Mouse (Mus musculus) hindbrain, postnatal 0 days (tissue): ENCODE measurements at regions not wholly inside any gene's neighbourhood (a gene's known extent, or its start where the extent isn't known, plus 50 kb on each side); places are given as distances from the start of the nearest gene placed in this dataset.

Source experiments
- ATAC-seq: fragments of 200-750 bp; cut with Nextera tagmentation; 2 replicates; pipeline ENCODE4 v1.8.0; 2017; ENCODE audit warnings: mild to moderate bottlenecking, moderate TSS enrichment, moderate library complexity
- DNase-seq: peaks from one replicate; pipeline ENCODE4 v3.0.0-alpha.2; 2015; ENCODE audit warnings: low spot score
- H3K27ac ChIP-seq: fragments of 300-500 bp; sonication (generic); 2 replicates; pipeline ENCODE4 v1.5.1; 2014; ENCODE audit warnings: mild to moderate bottlenecking
- H3K27me3 ChIP-seq: fragments of 300-500 bp; sonication (generic); 2 replicates; pipeline ENCODE4 v1.6.1; 2014; ENCODE audit warnings: low read length, mixed read lengths; ENCODE audit not compliant: insufficient read depth
- H3K36me3 ChIP-seq: fragments of 300-500 bp; sonication (generic); 2 replicates; pipeline ENCODE4 v1.6.1; 2014; ENCODE audit warnings: low read length, mixed read lengths; ENCODE audit not compliant: insufficient read depth
- H3K4me1 ChIP-seq: fragments of 300-500 bp; sonication (generic); 2 replicates; pipeline ENCODE4 v1.6.1; 2014; ENCODE audit warnings: antibody characterized with exemption, low read length, mixed read lengths; ENCODE audit not compliant: insufficient read depth
- H3K4me2 ChIP-seq: fragments of 300-500 bp; sonication (generic); 2 replicates; pipeline ENCODE4 v1.6.1; 2014; ENCODE audit warnings: low read depth, mild to moderate bottlenecking, low read length, moderate library complexity, mixed read lengths
- H3K4me3 ChIP-seq: fragments of 300-500 bp; sonication (generic); 2 replicates; pipeline ENCODE4 v1.5.1; 2014; ENCODE audit warnings: low read length
- H3K9ac ChIP-seq: fragments of 300-500 bp; sonication (generic); replicated peaks from 2 replicates; pipeline ENCODE4 v1.6.1; 2014; ENCODE audit warnings: mild to moderate bottlenecking, low read length, moderate library complexity, mixed read lengths
- H3K9me3 ChIP-seq: fragments of 300-500 bp; sonication (generic); 2 replicates; pipeline ENCODE4 v1.6.1; 2016; ENCODE audit warnings: low read length, mixed read lengths
- CTCF ChIP-seq: IDR thresholded peaks from 2 replicates; pipeline ENCODE4 v1.5.1; 2016; ENCODE audit warnings: antibody characterized with exemption, control low read depth, low read depth
- WGBS: fragments of 180-500 bp; shearing (Covaris S2); extraction: QIAGEN DNeasy Blood & Tissue Kit; methylation state at CpG from one replicate; pipeline ENCODE4 v1.1.7; 2014; 5-methylcytosine and 5-hydroxymethylcytosine counted together

DNA sequence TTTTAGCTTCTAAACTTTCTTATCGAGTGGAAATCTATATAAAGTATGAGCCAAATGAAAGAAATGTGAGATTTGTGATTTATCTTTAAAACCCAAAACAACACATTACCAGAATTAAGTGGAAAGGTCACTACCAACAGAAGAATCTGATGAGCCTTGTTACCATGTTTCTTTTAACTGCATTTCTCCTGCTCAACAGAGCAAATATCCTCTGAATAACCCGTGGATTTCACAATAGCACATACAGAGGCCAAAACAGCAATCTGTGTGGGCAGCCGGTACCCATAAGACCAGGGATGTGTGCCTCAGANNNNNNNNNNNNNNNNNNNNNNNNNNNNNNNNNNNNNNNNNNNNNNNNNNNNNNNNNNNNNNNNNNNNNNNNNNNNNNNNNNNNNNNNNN is 85.3 kb downstream of the 4930444P10Rik start:
- no peaks in the 10 kb centered on the region for H3K27me3 ChIP-seq
- ATAC-seq (no peak), DNase-seq (no peak)
- H3K9ac ChIP-seq: no peak overlapping the region
- H3K36me3 ChIP-seq: no peaks in the 10 kb centered on the region
- TF ChIP-seq CTCF: no peak
- no peaks in the 10 kb centered on the region for H3K4me1 ChIP-seq
- no peak overlapping the region for H3K27ac ChIP-seq
- H3K4me3 ChIP-seq: no peak overlapping the region
- WGBS: 86% methylated on average over 3 of the region's 3 CpGs
- H3K9me3 ChIP-seq: no peaks in the 10 kb centered on the region
- H3K4me2 ChIP-seq: no peak overlapping the region

DNA sequence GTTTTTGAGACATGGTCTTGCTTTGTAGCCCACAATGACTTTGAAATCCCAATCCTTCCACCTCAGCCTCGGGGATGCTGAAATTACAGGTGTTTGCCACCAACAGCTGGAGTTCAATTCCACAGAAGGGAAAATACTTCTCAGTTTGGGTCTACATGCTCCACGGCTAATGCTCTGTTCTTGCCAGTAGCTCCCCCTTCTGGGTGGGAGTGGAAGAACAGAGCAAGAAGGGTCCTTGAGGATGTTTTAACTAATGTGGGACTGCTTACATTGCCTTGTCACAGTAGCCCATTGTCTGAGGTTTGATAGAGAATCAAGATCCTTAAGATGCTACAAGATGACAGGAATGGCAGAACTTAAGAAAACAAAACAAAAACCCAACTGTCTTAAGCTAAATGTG is 86.2 kb downstream of the 4930444P10Rik start:
- no peak overlapping the region for H3K27ac ChIP-seq
- no peaks in the 10 kb centered on the region for H3K4me1 ChIP-seq
- no peaks in the 10 kb centered on the region for H3K9me3 ChIP-seq
- 84% methylated on average over 2 of the region's 2 CpGs for WGBS
- DNase-seq (no peak), ATAC-seq (no peak)
- H3K36me3 ChIP-seq: no peaks in the 10 kb centered on the region
- no peak overlapping the region for H3K9ac ChIP-seq
- H3K4me2 ChIP-seq: no peak overlapping the region
- no peaks in the 10 kb centered on the region for H3K27me3 ChIP-seq
- H3K4me3 ChIP-seq: no peak overlapping the region
- no peak for TF ChIP-seq CTCF

DNA sequence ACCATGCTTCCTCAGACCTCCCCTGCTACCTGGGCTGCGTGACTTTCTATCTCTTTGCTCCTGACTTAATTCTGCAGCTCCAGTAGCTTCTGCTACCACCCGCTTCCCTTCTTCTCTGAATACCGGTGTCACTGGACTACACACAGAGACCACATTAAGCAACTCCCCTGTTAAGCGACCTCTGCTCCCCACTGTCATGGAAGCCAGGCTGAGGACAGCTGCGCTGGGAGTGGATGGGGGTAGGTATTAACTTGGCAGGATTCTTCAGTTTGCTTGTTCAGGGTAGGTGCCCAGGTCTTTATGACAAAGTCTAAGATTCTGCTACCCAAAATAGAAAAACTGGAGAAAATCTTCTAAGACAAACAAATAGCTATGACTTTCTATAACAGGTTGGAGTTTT is 96.0 kb downstream of the 4930444P10Rik start:
- TF ChIP-seq CTCF: no peak
- no peak overlapping the region for H3K9ac ChIP-seq
- H3K4me2 ChIP-seq: no peak overlapping the region
- ATAC-seq (no peak), DNase-seq (no peak)
- 72% methylated on average over 5 of the region's 5 CpGs for WGBS
- no peaks in the 10 kb centered on the region for H3K9me3 ChIP-seq
- no peak overlapping the region for H3K4me3 ChIP-seq
- no peaks in the 10 kb centered on the region for H3K27me3 ChIP-seq
- no peaks in the 10 kb centered on the region for H3K4me1 ChIP-seq
- no peaks in the 10 kb centered on the region for H3K36me3 ChIP-seq
- no peak overlapping the region for H3K27ac ChIP-seq

DNA sequence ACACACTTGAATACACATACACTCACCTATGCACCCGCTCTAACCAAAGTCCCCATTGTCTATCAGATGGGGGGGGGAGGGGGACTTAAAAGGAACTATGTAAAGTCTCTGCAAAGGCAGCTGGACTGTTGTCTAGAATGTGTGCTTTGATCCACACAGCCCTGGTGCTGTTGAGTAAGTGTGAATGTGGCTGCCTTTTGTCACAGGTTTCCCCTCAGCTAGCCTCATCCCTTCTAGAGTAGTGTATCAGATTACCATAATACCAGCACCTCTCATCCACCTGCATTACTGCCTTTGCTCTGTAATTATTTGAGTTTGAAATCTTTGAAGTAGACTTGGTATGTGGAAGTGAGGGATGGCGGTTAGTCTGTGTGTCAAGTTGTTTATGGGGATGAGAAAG is 96.8 kb downstream of the 4930444P10Rik start:
- DNase-seq: no peak
- H3K27me3 ChIP-seq: no peaks in the 10 kb centered on the region
- H3K4me2 ChIP-seq: no peak overlapping the region
- H3K9me3 ChIP-seq: no peaks in the 10 kb centered on the region
- WGBS: 82% methylated on average over 2 of the region's 2 CpGs
- no peak overlapping the region for H3K4me3 ChIP-seq
- H3K27ac ChIP-seq: no peak overlapping the region
- H3K4me1 ChIP-seq: no peaks in the 10 kb centered on the region
- no peak for TF ChIP-seq CTCF
- ATAC-seq: no peak
- H3K36me3 ChIP-seq: no peaks in the 10 kb centered on the region
- no peak overlapping the region for H3K9ac ChIP-seq

DNA sequence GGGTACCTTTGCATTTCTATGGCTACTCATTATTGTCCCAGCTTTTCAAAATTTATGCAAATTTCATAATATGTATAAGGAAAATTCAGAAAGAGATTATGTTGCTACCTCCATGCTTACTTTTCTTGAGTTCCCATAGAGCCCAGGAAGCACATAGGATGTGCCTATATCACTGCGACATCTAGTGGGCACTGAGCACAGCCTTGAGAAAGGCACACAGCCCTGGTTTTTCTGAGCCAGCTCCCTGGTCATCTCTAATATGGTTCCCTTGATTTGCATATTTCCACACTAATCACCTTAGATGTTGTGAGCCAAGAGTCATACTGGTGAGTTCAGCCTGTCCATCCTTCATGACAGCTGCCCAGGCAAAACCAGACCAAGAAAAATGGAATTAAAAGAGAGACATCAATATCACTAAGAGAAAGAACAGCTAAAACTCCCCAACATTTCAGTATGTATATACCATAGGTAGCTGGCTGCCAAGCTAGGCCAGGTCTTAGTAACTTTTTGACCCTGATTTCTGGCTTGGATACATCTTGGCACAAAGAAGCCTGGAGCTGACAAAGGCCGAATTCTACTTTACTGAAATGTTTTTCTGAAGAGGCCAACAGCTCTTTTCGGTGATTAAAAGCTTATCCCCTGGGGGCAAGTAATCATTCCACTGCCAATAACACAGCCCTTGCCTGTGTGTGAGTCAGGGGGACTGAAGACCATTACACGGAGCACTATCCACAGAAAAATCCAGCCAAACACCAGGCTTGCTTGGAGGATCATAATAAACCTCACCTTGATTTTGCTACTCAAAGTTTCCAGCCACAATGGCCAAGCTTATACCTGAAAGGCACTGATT is 99.3 kb downstream of the 4930444P10Rik start:
- DNase-seq (peak; percentile 77), ATAC-seq (peak; percentile 83)
- WGBS: 42% methylated on average over 4 of the region's 4 CpGs
- H3K4me2 ChIP-seq: no peak overlapping the region
- H3K4me3 ChIP-seq: no peak overlapping the region
- no peaks in the 10 kb centered on the region for H3K9me3 ChIP-seq
- no peak overlapping the region for H3K9ac ChIP-seq
- H3K27me3 ChIP-seq: no peaks in the 10 kb centered on the region
- peak; percentile 74 for TF ChIP-seq CTCF
- H3K27ac ChIP-seq: no peak overlapping the region
- H3K36me3 ChIP-seq: no peaks in the 10 kb centered on the region
- no peaks in the 10 kb centered on the region for H3K4me1 ChIP-seq

DNA sequence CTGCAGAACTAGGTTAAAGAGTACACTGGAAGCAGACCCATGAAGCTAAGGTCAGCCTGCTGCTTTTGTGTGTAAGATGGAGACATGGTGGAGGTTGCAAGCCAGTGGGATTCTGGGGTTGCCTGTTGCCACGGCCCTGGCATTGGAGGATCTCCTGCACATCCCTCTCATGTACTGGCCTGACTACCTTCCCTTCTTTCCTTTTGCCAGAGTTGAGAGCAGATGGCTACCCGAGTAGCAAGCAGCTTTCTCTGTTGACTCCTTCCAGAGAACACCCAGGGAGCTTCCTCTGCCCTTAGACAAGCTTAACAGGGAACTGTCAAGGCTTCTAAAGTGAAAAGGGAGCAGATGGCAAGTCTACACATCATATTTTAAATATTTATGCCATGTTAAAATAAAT is 102.1 kb downstream of the 4930444P10Rik start:
- no peaks in the 10 kb centered on the region for H3K9me3 ChIP-seq
- WGBS: 56% methylated on average over 2 of the region's 2 CpGs
- no peaks in the 10 kb centered on the region for H3K36me3 ChIP-seq
- ATAC-seq (no peak), DNase-seq (no peak)
- no peak overlapping the region for H3K27ac ChIP-seq
- TF ChIP-seq CTCF: no peak
- no peak overlapping the region for H3K4me2 ChIP-seq
- no peak overlapping the region for H3K4me3 ChIP-seq
- H3K27me3 ChIP-seq: no peaks in the 10 kb centered on the region
- no peak overlapping the region for H3K9ac ChIP-seq
- H3K4me1 ChIP-seq: no peaks in the 10 kb centered on the region

DNA sequence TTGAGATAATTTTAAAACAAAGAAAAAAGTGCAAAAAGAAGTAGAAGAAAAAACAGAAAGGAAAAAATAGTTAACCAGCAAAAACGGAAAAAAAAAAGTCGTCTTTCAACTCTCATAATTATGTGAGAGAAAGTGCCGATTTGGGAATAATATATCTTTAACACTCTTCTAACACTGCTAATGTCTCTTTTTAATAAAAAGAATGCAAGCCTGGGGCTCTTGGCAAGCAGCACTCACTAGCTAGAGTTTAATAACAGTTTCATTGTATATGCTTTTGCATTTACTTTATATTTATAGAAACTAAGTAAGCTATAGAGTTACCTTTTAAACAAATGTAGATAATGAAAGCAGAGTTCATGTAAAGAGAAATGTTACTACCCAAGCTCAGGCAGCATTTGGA is 107.5 kb downstream of the 4930444P10Rik start:
- DNase-seq (no peak), ATAC-seq (no peak)
- WGBS: 78% methylated on average over 3 of the region's 3 CpGs
- H3K4me2 ChIP-seq: no peak overlapping the region
- no peaks in the 10 kb centered on the region for H3K36me3 ChIP-seq
- no peaks in the 10 kb centered on the region for H3K9me3 ChIP-seq
- no peak for TF ChIP-seq CTCF
- H3K27me3 ChIP-seq: no peaks in the 10 kb centered on the region
- no peaks in the 10 kb centered on the region for H3K4me1 ChIP-seq
- no peak overlapping the region for H3K4me3 ChIP-seq
- no peak overlapping the region for H3K9ac ChIP-seq
- H3K27ac ChIP-seq: no peak overlapping the region
